Mouse (Mus musculus) limb, embryonic 12.5 days (tissue): ENCODE results near the gene Acads. TPM values are rescaled to one million over a fixed set of nuclear protein-coding genes. Genes with fewer than 3 reads are reported as not detected.

Source experiments
- ATAC-seq: fragments of 200-750 bp; cut with Nextera tagmentation; 2 replicates; pipeline ENCODE4 v1.8.0; 2017; ENCODE audit warnings: low read depth, moderate TSS enrichment; ENCODE audit not compliant: insufficient number of reproducible peaks, insufficient read depth, low FRiP score, low TSS enrichment
- H3K27ac ChIP-seq: fragments of 300-500 bp; sonication (generic); 2 replicates; pipeline ENCODE4 v1.5.1; 2016; ENCODE audit warnings: mild to moderate bottlenecking, moderate library complexity
- H3K27me3 ChIP-seq: fragments of 300-500 bp; sonication (generic); 2 replicates; pipeline ENCODE4 v1.6.1; 2016; ENCODE audit warnings: mild to moderate bottlenecking, moderate library complexity
- H3K36me3 ChIP-seq: fragments of 300-500 bp; sonication (generic); 2 replicates; pipeline ENCODE4 v1.6.1; 2016; ENCODE audit warnings: mild to moderate bottlenecking, moderate library complexity
- H3K4me1 ChIP-seq: fragments of 300-500 bp; sonication (generic); replicated peaks from 2 replicates; pipeline ENCODE4 v1.6.1; 2016
- H3K4me2 ChIP-seq: fragments of 300-500 bp; sonication (generic); 2 replicates; pipeline ENCODE4 v1.6.1; 2016; ENCODE audit warnings: mild to moderate bottlenecking, moderate library complexity
- H3K4me3 ChIP-seq: fragments of 300-500 bp; sonication (generic); replicated peaks from 2 replicates; pipeline ENCODE4 v1.5.1; 2016; ENCODE audit warnings: mild to moderate bottlenecking
- H3K9ac ChIP-seq: fragments of 300-500 bp; sonication (generic); replicated peaks from 2 replicates; pipeline ENCODE4 v1.6.1; 2016; ENCODE audit warnings: mild to moderate bottlenecking, moderate library complexity
- H3K9me3 ChIP-seq: fragments of 300-500 bp; sonication (generic); 2 replicates; pipeline ENCODE4 v1.6.1; 2016; ENCODE audit warnings: mild to moderate bottlenecking, moderate library complexity
- WGBS: fragments of 180-500 bp; shearing (Covaris S2); methylation state at CpG from one replicate; pipeline ENCODE4 v1.1.7; 2016; 5-methylcytosine and 5-hydroxymethylcytosine counted together
- polyA plus RNA-seq: library from polyadenylated mRNA; unstranded; fragments of >200 nt; fragmentation: Nextera tagmentation; extraction: Ambion mirVana; gene quantifications from 2 replicates; pipeline ENCODE4 v1.2.1, GENCODE M21; 2016

The Acads gene
- polyA plus RNA-seq, 1 experiment from 2014 or later, result 69.5 TPM

- H3K36me3 ChIP-seq, result peaks cover 14% of the 10 kb centered on the region; the same call in 1 of the 2 replicates
- H3K4me1 ChIP-seq, result peaks cover 17% of the 10 kb centered on the region; the same call in 1 of the 2 replicates
- H3K9me3 ChIP-seq, result no peaks in the 10 kb centered on the region
- no peak overlapping the region for H3K4me3 ChIP-seq
- no peak overlapping the region for H3K9ac ChIP-seq
- no peak for ATAC-seq
- H3K4me2 ChIP-seq, result no peak overlapping the region
- no peaks in the 10 kb centered on the region for H3K27me3 ChIP-seq
- H3K27ac ChIP-seq, result no peak overlapping the region
- WGBS, result 94% methylated on average over 11 of the region's 11 CpGs
Observed at GRCm38 (mm10) chr5:115068671-115069421, 50.3 kb downstream of the Acads start.

GRCm38 (mm10) chr5:115066245-115066644 is 52.9 kb downstream of the Acads start:
- H3K36me3 ChIP-seq, result peaks cover 27% of the 10 kb centered on the region
- 0 out of 2 replicates have a peak, but pooled peaks cover 4% of the 10 kb centered on the region for H3K4me1 ChIP-seq
- H3K4me3 ChIP-seq, result no peak overlapping the region
- no peak overlapping the region for H3K4me2 ChIP-seq
- H3K9me3 ChIP-seq, result no peaks in the 10 kb centered on the region
- H3K9ac ChIP-seq, result no peak overlapping the region
- 74% methylated on average over 4 of the region's 4 CpGs for WGBS
- no peak overlapping the region for H3K27ac ChIP-seq
- ATAC-seq, result no peak
- no peaks in the 10 kb centered on the region for H3K27me3 ChIP-seq

- no peaks in the 10 kb centered on the region for H3K4me1 ChIP-seq
- H3K27me3 ChIP-seq, result no peaks in the 10 kb centered on the region
- H3K9me3 ChIP-seq, result no peaks in the 10 kb centered on the region
- H3K4me3 ChIP-seq, result no peak overlapping the region
- H3K4me2 ChIP-seq, result no peak overlapping the region
- no peak overlapping the region for H3K9ac ChIP-seq
- WGBS, result 92% methylated on average over 7 of the region's 7 CpGs
- no peak overlapping the region for H3K27ac ChIP-seq
- no peak for ATAC-seq
- peaks cover 27% of the 10 kb centered on the region for H3K36me3 ChIP-seq
Observed at GRCm38 (mm10) chr5:115063391-115063790, 55.8 kb downstream of the Acads start.

- Histone ChIP-seq H3K4me2 (no peak overlapping the region), H3K9ac (no peak overlapping the region), H3K27me3 (no peaks in the 10 kb centered on the region), H3K4me3 (no peak overlapping the region), H3K4me1 (no peaks in the 10 kb centered on the region), H3K36me3 (peaks cover 27% of the 10 kb centered on the region), H3K27ac (no peak overlapping the region), H3K9me3 (no peaks in the 10 kb centered on the region)
- WGBS, result 88% methylated on average over 1 of the region's 1 CpGs
- no peak for ATAC-seq
Observed at GRCm38 (mm10) chr5:115062566-115062965, 56.6 kb downstream of the Acads start.

- 96% methylated on average over 3 of the region's 3 CpGs for WGBS
- H3K27me3 ChIP-seq, result no peaks in the 10 kb centered on the region
- H3K4me3 ChIP-seq, result no peak overlapping the region
- H3K36me3 ChIP-seq, result peaks cover 23% of the 10 kb centered on the region
- no peak overlapping the region for H3K27ac ChIP-seq
- H3K4me2 ChIP-seq, result no peak overlapping the region
- ATAC-seq, result no peak
- no peaks in the 10 kb centered on the region for H3K4me1 ChIP-seq
- H3K9ac ChIP-seq, result no peak overlapping the region
- H3K9me3 ChIP-seq, result no peaks in the 10 kb centered on the region
Observed at GRCm38 (mm10) chr5:115060977-115061376, 58.2 kb downstream of the Acads start.

Other genes starting within 250 kb of the Acads start
- gene Oasl2, start 222.4 kb downstream of the Acads start, polyA plus RNA-seq, result 0.74 and 1.2 TPM in 2 replicates
- gene Oasl1, start 196.1 kb downstream of the Acads start, polyA plus RNA-seq, result 0.67 and 0.73 TPM in 2 replicates
- 65.0 and 67.4 TPM in 2 replicates for gene 2210016L21Rik, start 177.2 kb downstream of the Acads start, polyA plus RNA-seq
- gene Hnf1a, start 148.3 kb downstream of the Acads start, polyA plus RNA-seq, result not detected in 2 replicates
- gene Sppl3, start 108.2 kb downstream of the Acads start, polyA plus RNA-seq, result 17.3 and 36.9 TPM in 2 replicates
- gene Gm10401, start 21.1 kb downstream of the Acads start, polyA plus RNA-seq, result 36.3 and 38.8 TPM in 2 replicates
- gene Unc119b, start 15.6 kb upstream of the Acads start, polyA plus RNA-seq, result 61.7 and 62.6 TPM in 2 replicates
- gene Mlec, start 38.8 kb upstream of the Acads start, polyA plus RNA-seq, result 76.6 and 89.6 TPM in 2 replicates
- 1.1 and 1.3 TPM in 2 replicates for gene Cabp1, start 75.0 kb upstream of the Acads start, polyA plus RNA-seq
- gene Pop5, start 116.5 kb upstream of the Acads start, polyA plus RNA-seq, result 93.9 and 104 TPM in 2 replicates
- 174 and 184 TPM in 2 replicates for gene Rnf10, start 153.6 kb upstream of the Acads start, polyA plus RNA-seq
- 39.0 and 44.0 TPM in 2 replicates for gene Coq5, start 160.3 kb upstream of the Acads start, polyA plus RNA-seq
- gene Dynll1, start 181.7 kb upstream of the Acads start, polyA plus RNA-seq, result 1,818 and 1,898 TPM in 2 replicates
- gene Srsf9, start 207.8 kb upstream of the Acads start, polyA plus RNA-seq, result 444 and 480 TPM in 2 replicates
- gene Gatc, start 221.8 kb upstream of the Acads start, polyA plus RNA-seq, result 27.3 and 30.6 TPM in 2 replicates
- gene Triap1, start 221.9 kb upstream of the Acads start, polyA plus RNA-seq, result 65.4 and 67.0 TPM in 2 replicates
- gene Cox6a1, start 229.6 kb upstream of the Acads start, polyA plus RNA-seq, result 668 and 680 TPM in 2 replicates